ENCODE assay signal across 9 mouse cellular contexts in genomic region chr8:121602860-121603259, GRCm38 (mm10). TPM values are rescaled to one million over a fixed set of nuclear protein-coding genes. Genes with fewer than 3 reads are reported as not detected.
DNase-seq lines count a peak whose midpoint lies in the region; ATAC-seq and TF ChIP-seq lines count a peak whose summit lies in the region.
"Had no signal": no experiment of that assay in that cellular context is flagged by ENCODE, and none has a peak within 500 bp of the region (broad histone marks: within the 10 kb centered on the region; RNA-seq: fewer than 3 reads in every experiment).

No protein-coding gene starts in this region.

- peak; percentile 97 for TF ChIP-seq CTCF in intestine, postnatal 0 days (IDR thresholded peaks at IDR 0.05; ENCODE audit: low read depth)

- 19% methylated on average over 3 of the region's 3 CpGs for WGBS in intestine, postnatal 0 days

- H3K27me3 ChIP-seq in intestine, postnatal 0 days (replicated peaks; ENCODE audit: control insufficient read depth, insufficient read depth, low read length): no peaks in the 10 kb centered on the region

- H3K4me3 ChIP-seq in intestine, postnatal 0 days (ENCODE audit: low read depth, low read length): no peak overlapping the region
- H3K4me3 ChIP-seq: erythroblast, embryonic 14.5 days had no signal

- no peaks in the 10 kb centered on the region for H3K4me1 ChIP-seq in intestine, postnatal 0 days (replicated peaks; ENCODE audit: control insufficient read depth, insufficient read depth, low read length)

- intact Hi-C loops in left cerebral cortex, postnatal 25 days (cut with DNase I): loop anchor here (2.0 to 5.0 kb wide), 3 partner anchors 48 to 229 kb away; no protein-coding TSS in a partner anchor

- DNase-seq in A20 (ENCODE audit: low read depth, low spot score): peak; percentile 74
- peak; percentile 61 for DNase-seq in Muller cell, postnatal 12 days (ENCODE audit: inconsistent ontology term)
- DNase-seq in cerebellum, adult 9-11 months: peak; percentile 77
- DNase-seq in frontal cortex, postnatal 36 days (ENCODE audit: low spot score in 2 of 2): peak; percentile 70 to 89
- peak; percentile 79 to 86 for DNase-seq in left cerebral cortex, postnatal 25 days (ENCODE audit: low spot score in 2 of 2)
- peak; percentile 70 for DNase-seq in naive thymus-derived CD4-positive, alpha-beta T cell, adult 2 months (ENCODE audit: low read depth)
- peak; percentile 75 for DNase-seq in thymus, postnatal 14 days

- H3K27ac ChIP-seq in intestine, postnatal 0 days (ENCODE audit: low read depth, low read length): no peak overlapping the region

- no peaks in the 10 kb centered on the region for H3K9me3 ChIP-seq in intestine, postnatal 0 days (ENCODE audit: control insufficient read depth)

- H3K4me2 ChIP-seq in intestine, postnatal 0 days (replicated peaks; ENCODE audit: low read depth): no peak overlapping the region

- H3K36me3 ChIP-seq in intestine, postnatal 0 days (ENCODE audit: control insufficient read depth, insufficient read depth): peaks cover 74% of the 10 kb centered on the region

- ATAC-seq in intestine, postnatal 0 days: peak; percentile 50

- no peak overlapping the region for H3K9ac ChIP-seq in intestine, postnatal 0 days (ENCODE audit: low read depth, low read length)

RNA-seq across cellular contexts. Expression of gene Map1lc3b, which starts 12.7 kb away (rescaled TPM):
- polyA plus RNA-seq in intestine, postnatal 0 days (2015; fragmentation: Nextera tagmentation; extraction: Ambion mirVana): 264 and 267 TPM in 2 replicates
- 100 to 1,000 TPM; 180 to 191 TPM for total RNA-seq in left cerebral cortex, postnatal 25 days (2021)

RNA-seq across cellular contexts. Expression of gene Fbxo31, which starts 24.3 kb away (rescaled TPM):
- polyA plus RNA-seq in intestine, postnatal 0 days (2015; fragmentation: Nextera tagmentation; extraction: Ambion mirVana): 4.5 and 5.6 TPM in 2 replicates
- 10 to 100 TPM; 90.3 to 91.6 TPM for total RNA-seq in left cerebral cortex, postnatal 25 days (2021)

RNA-seq across cellular contexts. Expression of gene Zcchc14, which starts 49.8 kb away (rescaled TPM):
- polyA plus RNA-seq in intestine, postnatal 0 days (2015; fragmentation: Nextera tagmentation; extraction: Ambion mirVana): 6.9 and 8.3 TPM in 2 replicates
- 10 to 100 TPM; 63.2 to 71.9 TPM for total RNA-seq in left cerebral cortex, postnatal 25 days (2021)
- polyA plus RNA-seq: erythroblast, embryonic 14.5 days had no signal

RNA-seq across cellular contexts. Expression of gene 1700018B08Rik, which starts 58.7 kb away (rescaled TPM):
- polyA plus RNA-seq in intestine, postnatal 0 days (2015; fragmentation: Nextera tagmentation; extraction: Ambion mirVana): not detected in 2 replicates
- not detected for total RNA-seq in left cerebral cortex, postnatal 25 days (2021)
- polyA plus RNA-seq: erythroblast, embryonic 14.5 days had no signal
